Mouse (Mus musculus) limb, embryonic 11.5 days (tissue): Measurements from ENCODE around the gene Cpe. TPM values are rescaled to one million over a fixed set of nuclear protein-coding genes. Genes with fewer than 3 reads are reported as not detected.

ENCODE experiments used
- ATAC-seq: fragments of 200-750 bp; cut with Nextera tagmentation; 2 replicates; pipeline ENCODE4 v1.8.0; 2017; ENCODE audit warnings: low read depth; ENCODE audit not compliant: insufficient number of reproducible peaks, low FRiP score, low TSS enrichment
- DNase-seq: peaks from one replicate; pipeline ENCODE4 v3.0.0-alpha.2; 2015; ENCODE audit warnings: low spot score
- H3K27ac ChIP-seq: fragments of 300-500 bp; sonication (generic); replicated peaks from 2 replicates; pipeline ENCODE4 v1.5.1; 2014; ENCODE audit warnings: low read depth, mild to moderate bottlenecking, low read length
- H3K27me3 ChIP-seq: fragments of 300-500 bp; sonication (generic); 2 replicates; pipeline ENCODE4 v1.6.1; 2014; ENCODE audit warnings: mild to moderate bottlenecking, low read length, mixed read lengths; ENCODE audit not compliant: control insufficient read depth, insufficient read depth
- H3K36me3 ChIP-seq: fragments of 300-500 bp; sonication (generic); 2 replicates; pipeline ENCODE4 v1.6.1; 2014; ENCODE audit warnings: mild to moderate bottlenecking, low read length, moderate library complexity, mixed read lengths; ENCODE audit not compliant: control insufficient read depth, insufficient read depth
- H3K4me1 ChIP-seq: fragments of 300-500 bp; sonication (generic); 2 replicates; pipeline ENCODE4 v1.6.1; 2014; ENCODE audit warnings: low read length, mixed read lengths; ENCODE audit not compliant: control insufficient read depth, insufficient read depth
- H3K4me2 ChIP-seq: fragments of 300-500 bp; sonication (generic); 2 replicates; pipeline ENCODE4 v1.6.1; 2014; ENCODE audit warnings: low read depth, mild to moderate bottlenecking, moderate library complexity; ENCODE audit not compliant: severe bottlenecking
- H3K4me3 ChIP-seq: fragments of 300-500 bp; sonication (generic); 2 replicates; pipeline ENCODE4 v1.5.1; 2014; ENCODE audit warnings: low read depth, low read length
- H3K9ac ChIP-seq: fragments of 300-500 bp; sonication (generic); 2 replicates; pipeline ENCODE4 v1.6.1; 2014; ENCODE audit warnings: mild to moderate bottlenecking, low read length
- H3K9me3 ChIP-seq: fragments of 300-500 bp; sonication (generic); 2 replicates; pipeline ENCODE4 v1.6.1; 2016; ENCODE audit warnings: low read length; ENCODE audit not compliant: control insufficient read depth
- WGBS: fragments of 180-500 bp; shearing (Covaris S2); extraction: QIAGEN DNeasy Blood & Tissue Kit; methylation state at CpG from one replicate; pipeline ENCODE4 v1.1.7; 2014; 5-methylcytosine and 5-hydroxymethylcytosine counted together
- polyA plus RNA-seq: library from polyadenylated mRNA; unstranded; fragments of >200 nt; fragmentation: Nextera tagmentation; extraction: Ambion mirVana; gene quantifications from 2 replicates; pipeline ENCODE4 v1.2.1, GENCODE M21; 2014

Gene Cpe
- polyA plus RNA-seq, 1 experiment from 2014 or later = 124 TPM

GRCm38 (mm10) chr8:64690845-64691244 is 2.0 kb downstream of the Cpe start:
- no peak for ATAC-seq
- 88% methylated on average over 6 of the region's 6 CpGs for WGBS

DNA sequence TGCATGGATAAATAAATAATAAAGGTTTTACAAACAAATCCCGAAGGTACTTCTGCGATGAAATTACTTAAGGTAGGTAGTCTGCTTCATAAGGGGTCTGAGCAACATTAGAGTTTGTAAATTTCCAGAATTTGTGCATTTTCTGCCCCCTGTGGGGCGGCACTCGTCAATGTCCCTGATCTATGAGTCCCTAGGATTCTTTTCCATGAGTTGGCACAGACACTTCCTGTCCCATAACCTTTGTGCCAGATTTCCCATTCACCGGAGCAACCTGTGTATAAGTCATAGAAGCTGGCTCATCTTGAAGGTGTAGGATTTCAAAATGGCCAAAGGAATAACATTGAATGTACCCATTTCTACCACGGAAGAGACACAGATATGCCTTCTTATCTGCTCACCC is 2.5 kb downstream of the Cpe start:
- no peak overlapping the region for H3K9ac ChIP-seq
- no peak overlapping the region for H3K4me3 ChIP-seq
- WGBS = 84% methylated on average over 6 of the region's 6 CpGs
- no peak overlapping the region for H3K4me2 ChIP-seq
- no peaks in the 10 kb centered on the region for H3K27me3 ChIP-seq
- no peaks in the 10 kb centered on the region for H3K9me3 ChIP-seq
- no peak for ATAC-seq
- no peaks in the 10 kb centered on the region for H3K36me3 ChIP-seq
- no peak overlapping the region for H3K27ac ChIP-seq
- DNase-seq = no peak
- no peaks in the 10 kb centered on the region for H3K4me1 ChIP-seq

More at GRCm38 (mm10) chr8:64690845-64691244, 2.0 kb downstream of the Cpe start:
- Histone ChIP-seq H3K9ac (no peak overlapping the region), H3K27me3 (no peaks in the 10 kb centered on the region), H3K4me2 (no peak overlapping the region), H3K4me1 (no peaks in the 10 kb centered on the region), H3K27ac (no peak overlapping the region), H3K9me3 (no peaks in the 10 kb centered on the region), H3K4me3 (no peak overlapping the region), H3K36me3 (no peaks in the 10 kb centered on the region)
- DNase-seq = no peak

GRCm38 (mm10) chr8:64688741-64689140 is 4.1 kb downstream of the Cpe start:
- 91% methylated on average over 4 of the region's 4 CpGs for WGBS
- Histone ChIP-seq H3K27ac (no peak overlapping the region), H3K9ac (no peak overlapping the region), H3K9me3 (no peaks in the 10 kb centered on the region), H3K4me3 (no peak overlapping the region), H3K4me2 (no peak overlapping the region), H3K36me3 (no peaks in the 10 kb centered on the region), H3K27me3 (no peaks in the 10 kb centered on the region), H3K4me1 (no peaks in the 10 kb centered on the region)
- no peak for ATAC-seq
- DNase-seq = no peak

GRCm38 (mm10) chr8:64688161-64688560 is 4.7 kb downstream of the Cpe start:
- Histone ChIP-seq H3K9me3 (no peaks in the 10 kb centered on the region), H3K9ac (no peak overlapping the region), H3K27me3 (no peaks in the 10 kb centered on the region), H3K27ac (no peak overlapping the region), H3K36me3 (no peaks in the 10 kb centered on the region), H3K4me2 (no peak overlapping the region), H3K4me3 (no peak overlapping the region), H3K4me1 (no peaks in the 10 kb centered on the region)
- 86% methylated on average over 3 of the region's 3 CpGs for WGBS
- DNase-seq = no peak
- no peak for ATAC-seq

GRCm38 (mm10) chr8:64682501-64682900 is 10.4 kb downstream of the Cpe start:
- Histone ChIP-seq H3K4me1 (no peaks in the 10 kb centered on the region), H3K36me3 (no peaks in the 10 kb centered on the region), H3K4me3 (no peak overlapping the region), H3K27me3 (no peaks in the 10 kb centered on the region), H3K9me3 (no peaks in the 10 kb centered on the region), H3K27ac (no peak overlapping the region), H3K9ac (no peak overlapping the region), H3K4me2 (no peak overlapping the region)
- WGBS = 68% methylated on average over 3 of the region's 3 CpGs
- ATAC-seq = no peak
- DNase-seq = no peak

- no peak overlapping the region for H3K4me2 ChIP-seq
- ATAC-seq = no peak
- H3K9me3 ChIP-seq = no peaks in the 10 kb centered on the region
- WGBS = 72% methylated on average over 2 of the region's 2 CpGs
- no peak overlapping the region for H3K27ac ChIP-seq
- no peak overlapping the region for H3K9ac ChIP-seq
- no peaks in the 10 kb centered on the region for H3K27me3 ChIP-seq
- H3K36me3 ChIP-seq = no peaks in the 10 kb centered on the region; the same call in 1 of the 2 replicates
- DNase-seq = no peak
- H3K4me1 ChIP-seq = no peaks in the 10 kb centered on the region
- no peak overlapping the region for H3K4me3 ChIP-seq
Observed at GRCm38 (mm10) chr8:64676381-64676780, 16.5 kb downstream of the Cpe start.

GRCm38 (mm10) chr8:64674951-64675585 is 17.8 kb downstream of the Cpe start:
- no peaks in the 10 kb centered on the region for H3K4me1 ChIP-seq
- ATAC-seq (no peak), DNase-seq (no peak)
- no peak overlapping the region for H3K4me2 ChIP-seq
- H3K9ac ChIP-seq = no peak overlapping the region
- WGBS = 78% methylated on average over 8 of the region's 8 CpGs
- H3K27me3 ChIP-seq = no peaks in the 10 kb centered on the region
- no peak overlapping the region for H3K27ac ChIP-seq
- no peaks in the 10 kb centered on the region for H3K9me3 ChIP-seq
- H3K36me3 ChIP-seq = no peaks in the 10 kb centered on the region; the same call in 1 of the 2 replicates
- H3K4me3 ChIP-seq = no peak overlapping the region

GRCm38 (mm10) chr8:64672920-64673319 is 19.9 kb downstream of the Cpe start:
- ATAC-seq = no peak
- no peak overlapping the region for H3K4me3 ChIP-seq
- H3K27me3 ChIP-seq = no peaks in the 10 kb centered on the region
- DNase-seq = no peak
- H3K9me3 ChIP-seq = no peaks in the 10 kb centered on the region
- 94% methylated on average over 2 of the region's 2 CpGs for WGBS
- H3K27ac ChIP-seq = no peak overlapping the region
- no peaks in the 10 kb centered on the region; the same call in 1 of the 2 replicates for H3K36me3 ChIP-seq
- H3K4me2 ChIP-seq = no peak overlapping the region
- no peak overlapping the region for H3K9ac ChIP-seq
- H3K4me1 ChIP-seq = no peaks in the 10 kb centered on the region

GRCm38 (mm10) chr8:64671937-64672336 is 20.9 kb downstream of the Cpe start:
- H3K4me1 ChIP-seq = no peaks in the 10 kb centered on the region
- H3K27ac ChIP-seq = no peak overlapping the region
- WGBS = 69% methylated on average over 1 of the region's 1 CpGs

More at GRCm38 (mm10) chr8:64671937-64672336, 20.9 kb downstream of the Cpe start:
- no peaks in the 10 kb centered on the region for H3K9me3 ChIP-seq
- H3K36me3 ChIP-seq = no peaks in the 10 kb centered on the region; the same call in 1 of the 2 replicates
- no peak overlapping the region for H3K4me2 ChIP-seq
- H3K9ac ChIP-seq = no peak overlapping the region
- ATAC-seq = no peak
- no peak for DNase-seq
- H3K27me3 ChIP-seq = no peaks in the 10 kb centered on the region
- no peak overlapping the region for H3K4me3 ChIP-seq
